Mouse (Mus musculus) forelimb bud, embryonic 11.5 days (tissue): ENCODE results near the gene Tex19.1.

Experiments used
- DNase-seq: peaks from one replicate; pipeline ENCODE4 v3.0.0-alpha.2; 2012; ENCODE audit warnings: low read depth, low spot score

The Tex19.1 gene

DNA sequence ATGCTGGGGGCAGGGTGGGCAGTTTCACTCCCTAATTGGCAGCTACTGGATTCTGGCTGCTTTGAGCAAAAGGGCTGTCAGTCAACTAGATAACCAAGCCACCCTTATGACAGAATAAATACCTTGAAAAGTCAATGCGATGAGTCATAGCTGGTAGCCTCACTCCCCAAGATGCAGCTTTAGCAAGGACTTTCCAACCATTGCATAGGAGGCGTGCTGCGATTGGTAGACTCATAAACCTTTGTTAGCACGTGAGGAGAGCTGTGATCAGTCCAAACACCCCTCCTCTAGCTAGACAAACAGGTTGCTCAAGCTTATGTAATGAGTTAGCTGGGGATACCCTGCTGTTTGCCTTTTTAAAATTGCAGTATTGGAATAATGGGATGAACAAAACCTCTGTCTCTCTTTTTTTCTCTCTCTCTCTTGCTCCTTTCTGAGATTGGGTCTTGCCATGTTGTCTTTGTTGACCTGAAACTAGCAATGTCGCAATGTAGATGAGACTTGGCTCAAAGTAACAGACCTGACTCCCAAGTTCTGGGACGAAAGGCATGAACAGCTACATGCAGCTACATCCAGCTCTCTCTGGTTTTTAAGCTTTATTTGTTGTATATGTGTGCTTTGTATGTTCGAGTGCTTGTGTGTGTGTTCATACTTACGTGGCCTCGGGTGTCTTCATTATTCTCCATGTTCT, 2.5 kb upstream of the Tex19.1 start:
- DNase-seq, result no peak

- DNase-seq, result no peak
Observed at GRCm38 (mm10) chr11:121148193-121148592, 2.2 kb downstream of the Tex19.1 start.

- no peak for DNase-seq
Observed at GRCm38 (mm10) chr11:121154203-121154602, 8.3 kb downstream of the Tex19.1 start.

DNA sequence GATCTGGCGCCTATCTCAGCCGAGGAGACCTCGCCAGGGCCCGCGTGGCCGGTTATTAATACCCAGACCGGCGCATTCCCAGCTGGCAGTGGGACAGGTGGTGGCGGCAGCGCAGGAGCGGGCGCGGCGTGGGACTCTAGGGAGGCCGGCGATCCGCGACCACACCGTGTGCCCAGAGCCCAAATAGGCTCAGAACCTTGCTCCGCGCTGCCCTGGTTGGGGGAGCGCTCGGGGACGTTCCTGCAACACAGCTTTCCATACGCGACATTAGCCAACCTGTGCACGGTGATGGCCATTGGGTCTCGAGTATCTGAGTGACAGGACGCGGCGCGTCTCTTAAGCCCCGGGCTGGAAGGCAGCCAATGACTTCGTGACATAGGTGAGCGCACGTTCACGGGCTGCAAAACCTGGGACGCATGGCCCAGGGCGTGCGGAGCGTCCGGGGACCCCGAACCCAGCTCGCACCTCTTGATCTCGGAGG, 10.5 kb downstream of the Tex19.1 start:
- DNase-seq, result no peak

DNA sequence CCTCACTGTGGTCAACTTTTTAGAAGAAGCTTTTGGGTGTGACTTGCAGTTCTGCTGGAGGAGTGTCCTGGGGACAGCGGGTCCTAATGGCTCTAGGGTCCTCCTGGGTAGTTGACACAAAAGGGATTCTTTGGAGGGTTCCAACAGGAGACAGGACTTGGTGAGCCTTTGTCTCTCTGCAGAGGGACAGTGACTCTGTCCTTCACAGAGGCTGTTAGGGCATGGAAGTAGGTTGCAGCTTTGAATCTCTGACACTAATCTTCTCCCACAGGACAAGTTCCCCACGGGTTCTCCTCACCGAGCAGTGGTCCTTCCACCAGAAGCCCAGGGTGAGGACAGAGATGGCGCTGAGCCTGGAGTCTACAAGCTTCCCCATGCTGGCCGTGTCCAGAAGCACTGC, 14.0 kb downstream of the Tex19.1 start, which contains the start of gene Uts2r:
Uts2r (plus strand) TSS at position 301 of the 400 bp plus-strand sequence.
- no peak for DNase-seq

DNA sequence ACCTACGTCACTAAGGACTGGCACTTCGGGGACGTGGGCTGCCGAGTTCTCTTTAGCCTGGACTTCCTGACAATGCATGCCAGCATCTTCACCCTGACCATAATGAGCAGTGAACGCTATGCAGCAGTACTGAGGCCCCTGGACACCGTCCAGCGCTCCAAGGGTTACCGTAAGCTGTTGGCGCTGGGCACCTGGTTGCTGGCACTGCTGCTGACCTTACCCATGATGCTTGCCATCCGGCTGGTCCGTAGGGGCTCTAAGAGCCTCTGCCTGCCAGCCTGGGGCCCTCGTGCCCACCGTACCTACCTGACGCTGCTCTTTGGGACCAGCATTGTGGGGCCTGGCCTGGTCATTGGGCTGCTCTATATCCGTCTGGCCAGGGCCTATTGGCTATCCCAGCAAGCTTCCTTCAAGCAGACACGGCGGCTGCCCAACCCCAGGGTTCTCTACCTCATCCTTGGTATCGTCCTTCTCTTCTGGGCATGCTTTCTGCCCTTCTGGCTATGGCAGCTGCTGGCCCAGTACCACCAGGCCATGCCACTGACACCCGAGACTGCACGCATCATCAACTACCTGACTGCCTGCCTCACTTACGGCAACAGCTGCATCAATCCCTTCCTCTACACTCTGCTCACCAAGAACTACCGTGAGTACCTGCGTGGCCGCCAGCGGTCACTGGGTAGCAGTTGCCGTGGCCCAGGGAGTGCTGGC, 14.8 kb downstream of the Tex19.1 start:
- no peak for DNase-seq

DNA sequence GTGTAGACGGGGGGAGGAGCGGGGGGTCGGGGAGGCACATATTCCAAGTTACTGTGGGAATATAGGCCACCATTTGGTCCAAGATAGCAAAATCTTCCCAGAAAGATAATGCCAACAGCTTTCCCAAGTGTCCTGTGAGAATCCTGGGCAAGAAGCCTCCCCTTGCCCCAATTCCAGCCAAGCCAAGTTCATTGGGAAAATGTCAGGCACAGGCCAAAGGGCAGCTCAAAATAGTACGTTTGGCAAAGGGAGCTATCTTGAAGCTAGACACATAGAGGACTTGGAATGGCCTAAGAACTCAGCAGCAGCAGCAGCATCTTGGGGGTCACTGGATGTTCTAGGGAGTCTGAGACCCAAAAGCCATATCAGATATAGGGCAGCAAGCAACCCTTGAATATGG, 17.8 kb downstream of the Tex19.1 start:
- DNase-seq, result no peak

DNA sequence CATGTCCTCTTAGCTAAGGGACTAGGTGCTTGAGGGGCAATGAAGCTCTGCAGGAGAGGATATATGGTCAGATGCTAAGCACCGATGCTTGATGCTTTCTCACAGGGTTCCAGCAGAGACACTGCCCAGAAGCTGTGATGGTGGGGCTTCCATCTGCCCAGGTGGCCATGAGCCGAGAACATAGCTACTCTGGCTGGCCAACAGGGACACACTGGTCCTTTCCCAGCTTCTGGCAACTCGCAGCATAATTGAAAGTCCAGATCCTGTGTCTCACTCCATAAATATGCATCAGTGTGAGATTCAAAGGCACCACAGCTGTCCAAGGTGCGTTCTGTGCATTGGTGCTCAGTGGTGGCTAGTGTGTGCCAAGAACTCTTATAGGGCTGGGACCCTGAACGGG, 27.3 kb downstream of the Tex19.1 start:
- DNase-seq, result no peak

DNA sequence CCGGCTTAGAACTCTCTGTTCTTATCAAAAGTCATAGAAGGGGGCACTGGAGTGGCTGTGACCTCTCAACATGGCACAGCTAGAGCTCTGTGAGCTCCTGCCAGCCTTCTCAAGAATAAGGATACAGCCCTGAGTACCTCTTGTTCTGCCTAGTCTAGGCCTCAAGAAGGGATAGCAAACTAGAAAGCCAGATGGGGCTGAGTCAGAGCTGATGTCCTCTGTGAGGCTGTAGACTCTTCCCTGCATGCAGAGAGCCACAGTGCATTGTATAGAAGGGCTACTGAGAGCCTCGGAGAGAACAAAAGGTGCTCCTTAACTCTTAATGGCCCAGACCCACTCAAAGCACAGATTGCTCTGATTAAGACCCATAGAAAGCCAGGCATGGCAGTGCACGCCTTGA, 28.3 kb downstream of the Tex19.1 start:
- no peak for DNase-seq

- DNase-seq, result peak; percentile 59
Observed at GRCm38 (mm10) chr11:121176285-121177270, 30.6 kb downstream of the Tex19.1 start.

DNA sequence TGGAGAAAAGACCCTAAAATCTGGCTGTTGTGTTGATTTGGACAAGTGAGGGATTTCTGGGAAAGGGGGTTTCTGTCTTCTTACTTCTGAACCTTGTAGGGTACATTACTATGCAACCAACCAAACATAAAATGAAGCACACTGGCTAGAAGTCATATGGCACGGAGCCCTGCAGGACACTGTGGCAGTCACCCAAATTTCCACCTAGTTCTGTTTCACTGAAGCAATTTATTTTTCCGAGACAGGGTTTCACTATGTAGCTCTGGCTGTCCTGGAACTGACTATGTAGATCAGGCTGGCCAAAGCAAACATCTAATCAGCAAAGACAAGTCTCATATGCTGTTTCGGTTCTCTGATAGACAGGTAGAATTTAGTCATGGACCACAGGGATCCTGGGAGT, 43.7 kb downstream of the Tex19.1 start:
- DNase-seq, result no peak

DNA sequence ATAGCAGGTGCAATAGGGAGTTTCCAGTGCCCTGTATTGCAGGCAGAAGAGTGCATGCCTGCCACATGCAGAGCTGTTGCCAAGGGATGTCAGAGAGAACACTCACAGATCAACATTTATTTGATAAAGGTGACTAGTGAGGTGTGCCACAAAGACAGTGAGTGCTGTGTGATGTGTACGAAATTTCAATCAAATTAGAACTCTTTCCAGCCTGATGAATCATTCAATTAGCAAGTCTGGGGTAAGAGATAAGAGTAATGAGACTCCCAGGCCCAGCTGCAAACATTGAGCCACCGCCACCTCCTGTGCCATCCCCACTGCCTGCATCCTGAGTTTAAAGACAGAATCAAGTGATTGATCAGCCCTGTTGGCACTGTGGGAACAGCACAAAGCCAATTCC, 46.8 kb downstream of the Tex19.1 start:
- no peak for DNase-seq

- DNase-seq, result no peak
Observed at GRCm38 (mm10) chr11:121193415-121193814, 47.5 kb downstream of the Tex19.1 start.
